Mouse (Mus musculus) adrenal gland, postnatal 14 days (tissue): ENCODE data around the gene Eng. TPM values are rescaled to one million over a fixed set of nuclear protein-coding genes. Genes with fewer than 3 reads are reported as not detected.
A peak's percentile ranks its signal among the peaks of the same experiment; 100 is the strongest.

Experiments used
- DNase-seq: peaks from one replicate; pipeline ENCODE4 v3.0.0; 2021; ENCODE audit warnings: mixed read lengths
- long read RNA-seq, 2 experiments: library from polyadenylated mRNA; stranded (forward); transcript quantifications; one replicate each; pipeline ENCODE4 v2.0.0; 2021
- total RNA-seq: library from RNA; stranded (reverse); gene quantifications from 2 replicates; pipeline ENCODE4 v1.2.3, GENCODE M21; 2021

Gene Eng
- 105 and 106 TPM in 2 replicates for total RNA-seq
- long read RNA-seq, experiment 1, transcript Eng-201 (15 exons, 3,422 nt) = major isoform, 79 of 151 reads
- long read RNA-seq, experiment 1, transcript Eng-205 (15 exons, 3,403 nt) = minor isoform, 24 of 151 reads
- long read RNA-seq, experiment 1, partial matches to known transcripts = 31 of 151 reads
- long read RNA-seq, experiment 1, other reads (novel, unspliced or antisense) = 13 of 151 reads
- long read RNA-seq, experiment 2, transcript Eng-201 (15 exons, 3,422 nt) = major isoform, 69 of 118 reads
- long read RNA-seq, experiment 2, transcript Eng-205 (15 exons, 3,403 nt) = minor isoform, 12 of 118 reads
- long read RNA-seq, experiment 2, partial matches to known transcripts = 15 of 118 reads
- long read RNA-seq, experiment 2, other reads (novel, unspliced or antisense) = 20 of 118 reads

DNA sequence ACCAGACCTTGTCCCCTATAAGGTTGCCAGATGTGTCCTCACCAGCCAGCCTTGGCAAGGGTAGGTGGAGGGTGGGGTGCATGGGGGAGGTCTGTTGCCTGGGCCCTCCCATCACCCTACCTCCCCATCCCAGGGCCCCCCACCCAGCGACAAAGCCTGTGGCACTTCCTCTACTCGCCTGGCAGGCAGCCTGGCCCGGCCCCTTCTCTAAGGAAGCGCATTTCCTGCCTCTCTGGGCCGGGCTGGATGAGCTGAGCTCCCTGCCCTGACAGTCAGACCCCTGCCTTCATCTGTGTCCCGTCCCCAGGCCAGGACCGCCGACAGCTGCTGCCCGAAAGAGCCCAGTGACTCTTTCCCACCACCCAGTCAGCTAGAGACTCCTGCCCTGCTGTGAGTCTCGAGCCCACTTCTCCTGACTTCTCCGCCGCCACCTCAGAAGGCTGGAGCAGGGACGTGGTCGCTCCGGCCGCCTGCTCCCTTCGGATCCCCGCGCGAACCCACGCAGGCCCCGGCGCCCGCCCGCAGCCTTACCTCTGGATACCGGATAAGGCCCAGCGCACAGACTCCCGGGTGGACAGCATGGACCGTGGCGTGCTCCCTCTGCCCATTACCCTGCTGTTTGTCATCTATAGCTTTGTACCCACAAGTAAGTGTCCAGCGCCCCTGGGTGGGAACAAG, at the start of gene Eng:
Eng (plus strand) TSS at position 217 of the 678 bp plus-strand sequence.
- peak; percentile 76 for DNase-seq

DNA sequence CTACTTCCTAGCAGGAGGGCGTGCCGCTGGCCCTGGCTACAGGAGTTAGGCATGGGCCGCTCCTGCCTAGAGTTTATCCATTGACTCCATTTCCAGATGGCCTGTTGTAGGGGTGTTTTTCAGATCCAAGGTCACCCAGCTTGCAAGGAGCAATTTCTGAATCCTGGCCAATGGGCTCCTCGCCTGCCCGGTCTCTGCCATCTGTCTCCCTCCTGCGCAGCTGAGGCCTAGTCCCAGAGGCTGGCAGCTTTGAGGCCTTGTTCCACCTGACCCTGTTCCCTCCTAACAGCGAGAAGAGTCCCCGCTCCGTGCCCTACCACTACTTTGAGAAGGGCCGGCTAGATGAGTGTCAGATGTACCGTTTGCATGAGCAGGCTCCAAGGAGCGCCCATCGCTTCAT, 49.7 kb upstream of the Eng start:
- DNase-seq = peak; percentile 48

DNA sequence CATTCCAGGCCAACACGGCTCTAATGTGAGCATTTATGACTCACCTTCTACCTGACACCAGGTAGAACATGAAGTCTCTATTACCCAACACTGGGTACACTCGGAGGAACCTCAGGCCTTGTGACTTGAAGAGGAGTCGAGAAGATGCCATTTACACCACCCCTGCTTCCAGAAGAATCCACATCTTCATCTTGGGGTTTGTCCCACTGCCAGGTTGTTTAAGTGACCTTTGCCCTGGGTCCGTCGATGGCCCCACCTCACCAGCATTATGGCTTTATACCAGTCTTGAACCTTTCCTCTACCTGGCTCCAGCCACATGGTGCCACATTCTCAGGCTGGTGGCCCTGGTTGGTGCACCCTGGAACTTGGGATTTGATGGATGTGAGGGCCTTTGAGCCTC, 49.1 kb upstream of the Eng start:
- DNase-seq = no peak

DNA sequence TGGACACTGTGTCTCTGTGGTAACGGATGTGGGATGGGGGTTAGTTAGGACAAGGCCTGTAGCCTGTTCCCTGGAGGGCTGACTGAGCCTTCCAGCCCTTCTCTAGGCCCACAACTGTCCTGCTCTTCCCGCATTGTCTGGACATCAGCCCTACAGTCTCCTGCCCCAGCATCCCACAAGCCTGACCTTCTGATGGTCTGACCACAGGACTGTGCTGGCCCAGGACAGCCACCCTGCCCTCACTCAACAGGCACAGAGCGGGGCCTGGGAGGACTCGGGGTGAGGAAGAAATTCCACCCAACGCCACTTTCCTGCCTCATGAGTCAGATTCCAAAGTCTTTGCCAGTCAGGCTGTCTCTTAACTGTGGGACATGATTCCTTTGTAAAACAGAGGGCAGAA, 48.7 kb upstream of the Eng start:
- DNase-seq = no peak

DNA sequence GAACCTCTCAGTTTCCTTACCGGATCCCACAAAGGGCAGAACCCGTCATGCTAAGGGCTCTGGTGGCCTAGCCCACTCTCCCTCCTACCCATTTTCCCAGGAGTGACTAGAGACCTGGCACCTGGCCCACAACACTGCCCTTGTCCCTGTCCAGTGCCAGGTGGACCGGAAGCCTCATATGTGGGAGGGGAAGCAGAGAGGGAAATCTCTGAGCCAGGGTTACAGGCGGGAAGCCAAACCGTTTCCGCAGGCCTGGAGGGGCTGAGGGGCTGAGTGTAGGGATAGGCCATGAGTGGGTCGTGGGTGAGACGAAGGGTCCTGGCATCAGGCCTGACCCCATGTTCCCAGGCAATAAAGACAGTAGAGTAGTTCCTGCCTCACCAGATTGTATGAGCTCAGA, 47.9 kb upstream of the Eng start:
- peak; percentile 38 for DNase-seq

DNA sequence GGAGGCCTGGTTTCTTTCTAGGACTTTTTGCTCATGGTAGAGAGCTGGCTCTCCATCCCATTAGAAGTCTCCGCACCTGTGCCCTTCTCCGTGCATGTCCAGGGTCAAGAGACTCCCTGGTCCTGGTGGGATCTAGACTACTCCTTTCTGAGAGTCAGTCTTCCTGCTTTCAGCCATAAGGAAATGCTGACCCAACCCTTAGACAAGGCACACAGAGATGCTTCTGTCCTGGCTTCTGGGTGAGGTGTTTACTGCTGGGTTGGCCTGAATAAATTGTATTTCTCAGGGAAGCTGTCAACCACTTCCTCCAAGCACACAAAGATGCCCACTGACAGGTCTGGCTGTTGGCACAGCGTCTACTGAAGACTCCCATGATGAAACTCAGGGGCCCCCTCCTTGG, 47.0 kb upstream of the Eng start, which contains the start of gene St6galnac6:
St6galnac6 (plus strand) TSS at position 301 of the 400 bp plus-strand sequence.
- DNase-seq = no peak

DNA sequence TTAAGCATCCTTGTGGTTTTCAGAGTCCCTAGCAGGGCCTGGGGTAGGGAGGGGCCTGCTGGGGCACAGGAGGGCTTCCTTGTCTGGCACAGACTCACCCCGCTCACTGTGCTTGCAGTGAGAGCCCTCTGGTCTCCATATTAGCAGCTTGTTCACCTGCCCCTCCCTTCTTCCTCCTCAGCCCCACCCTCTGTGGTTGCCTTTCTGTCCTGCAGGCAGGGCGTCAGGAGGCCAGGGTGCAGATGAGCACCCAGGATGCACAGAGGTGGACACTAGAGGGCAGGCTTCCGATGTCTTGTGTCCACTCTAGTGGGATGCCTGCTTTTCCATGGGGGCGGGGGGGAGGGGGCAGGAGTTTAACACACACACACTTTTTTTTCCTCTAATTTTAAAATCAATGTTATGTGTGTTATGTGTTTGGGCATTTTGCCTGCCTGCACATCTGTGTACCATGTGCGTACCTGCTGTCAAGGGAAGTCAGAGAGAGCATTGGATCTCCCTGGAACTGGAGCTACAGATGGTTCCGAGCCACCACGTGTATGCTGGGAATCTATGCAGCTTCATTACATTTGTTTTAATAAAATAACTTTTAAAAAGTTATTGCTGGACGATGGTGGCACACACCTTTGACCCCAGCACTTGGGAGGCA, 44.9 kb upstream of the Eng start:
- peak; percentile 66 for DNase-seq

DNA sequence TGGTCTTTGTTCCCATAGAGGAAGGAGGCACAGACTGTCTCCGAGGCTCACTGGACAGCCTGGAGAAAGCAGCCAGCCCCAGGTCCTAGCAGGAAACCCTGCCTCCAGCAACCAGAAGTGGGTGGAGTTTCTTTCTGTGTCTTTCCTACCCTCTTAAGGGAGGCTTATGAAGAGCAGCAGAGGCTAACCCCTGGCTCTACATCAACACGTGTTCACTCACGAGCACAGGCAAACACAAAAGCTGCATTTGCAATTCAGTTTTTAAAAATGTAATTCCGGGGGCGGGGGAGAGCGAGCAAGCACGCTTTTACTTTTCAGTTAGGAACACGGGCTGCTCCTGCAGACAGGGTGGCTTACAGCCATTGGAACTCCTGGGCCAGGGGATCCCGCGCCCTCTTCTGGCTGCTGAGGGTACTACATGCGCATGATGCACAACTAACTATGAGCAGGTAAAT, 43.8 kb upstream of the Eng start:
- peak; percentile 92 for DNase-seq

DNA sequence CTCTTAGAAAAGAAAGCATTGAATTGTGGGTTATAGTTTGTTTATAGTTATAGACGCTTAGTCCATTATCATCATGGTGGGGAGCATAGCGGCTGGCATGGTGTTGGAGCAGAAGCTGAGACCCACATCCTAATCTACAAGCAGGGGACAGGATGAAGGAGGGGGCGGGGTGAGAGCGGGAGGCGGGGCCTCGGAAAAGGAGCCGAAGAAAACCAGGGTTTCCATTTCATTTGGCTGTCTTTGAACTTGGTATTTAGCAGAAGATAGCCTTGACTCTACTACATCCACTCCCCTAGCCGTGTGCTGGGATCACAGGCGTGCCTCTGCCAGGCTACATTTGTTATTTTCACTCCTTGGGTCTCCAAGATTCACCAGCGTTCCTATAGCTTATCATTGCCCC, 41.8 kb upstream of the Eng start:
- no peak for DNase-seq

DNA sequence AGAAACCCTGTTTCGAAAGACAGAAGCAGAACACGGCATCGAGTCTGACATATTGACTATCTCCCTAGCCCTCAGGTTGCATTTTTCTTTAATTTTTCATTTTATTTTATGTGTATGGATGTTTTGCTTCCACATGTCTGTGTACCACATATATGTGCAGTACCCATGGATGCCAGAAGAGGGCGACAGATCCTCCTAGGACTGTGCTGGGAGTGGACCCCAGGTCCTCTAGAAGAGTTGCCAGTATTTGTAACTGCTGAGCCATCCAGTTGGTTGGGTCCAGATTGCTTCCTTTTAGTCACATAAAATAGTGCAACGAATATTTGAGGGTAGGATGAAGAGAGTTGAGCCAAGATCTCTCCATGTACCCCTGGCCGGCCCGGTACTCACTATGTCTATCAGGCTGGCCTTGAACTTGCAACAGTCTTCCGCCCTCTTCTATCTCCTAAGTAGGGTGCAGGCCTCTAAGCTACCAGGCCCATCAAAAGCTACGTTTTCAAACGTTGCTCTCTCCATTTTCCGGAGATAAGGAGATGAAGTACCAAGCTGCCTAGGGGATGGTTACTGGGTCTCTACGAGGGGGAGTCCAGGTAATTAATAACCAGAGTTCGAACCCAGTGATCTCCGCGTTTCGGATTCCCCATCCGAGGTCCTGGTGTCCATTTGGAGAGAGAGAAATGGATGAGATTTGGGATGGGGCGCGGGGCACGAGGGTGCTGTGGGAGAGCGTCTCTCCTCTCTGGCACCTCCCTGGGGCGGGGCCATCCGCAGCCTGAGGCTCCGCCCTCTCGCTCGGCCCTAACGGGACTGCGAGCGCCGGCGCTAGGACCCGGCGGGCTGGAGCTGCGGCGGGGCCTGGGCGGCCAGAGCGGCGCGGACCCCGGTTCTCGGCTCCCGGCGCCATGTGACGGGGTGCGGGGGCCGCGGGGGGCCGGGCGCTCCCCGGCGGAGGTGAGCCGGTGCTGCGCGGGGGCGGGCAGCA, 39.9 kb upstream of the Eng start:
- DNase-seq = peak; percentile 94

DNA sequence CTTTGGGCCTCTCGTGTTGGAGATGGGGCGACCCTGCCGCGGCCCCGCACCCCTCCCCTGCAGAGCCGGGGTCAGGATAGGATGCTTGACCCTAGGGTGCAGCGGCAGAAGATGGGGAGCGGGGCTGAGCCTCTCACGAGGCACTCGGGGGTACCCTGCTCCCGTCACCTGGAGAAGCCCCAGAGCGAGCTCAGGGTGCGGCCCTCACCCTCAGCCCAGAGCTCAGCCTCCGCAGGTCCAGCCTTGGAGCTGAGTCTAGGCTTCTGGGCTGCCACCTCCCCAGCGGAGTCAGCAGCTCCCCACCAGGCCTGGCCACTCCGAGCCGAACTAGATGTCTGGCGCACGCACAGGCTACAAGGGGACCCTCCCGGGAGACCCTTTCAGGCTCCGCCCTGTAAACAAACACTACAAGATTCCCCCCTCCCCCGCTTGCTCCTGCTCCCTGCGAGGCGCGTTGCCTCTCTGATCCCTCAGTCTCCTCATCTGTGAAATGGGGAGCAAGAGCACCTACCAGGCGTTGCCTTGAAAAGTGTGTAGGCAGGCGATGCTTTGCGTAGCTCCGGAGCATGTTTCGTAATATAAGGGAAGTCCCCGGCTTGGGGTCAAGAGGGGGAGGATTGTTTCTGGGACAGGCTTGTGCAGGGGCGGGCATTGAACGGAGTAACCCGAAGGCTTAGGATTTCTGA, 39.0 kb upstream of the Eng start:
- peak; percentile 64 for DNase-seq

DNA sequence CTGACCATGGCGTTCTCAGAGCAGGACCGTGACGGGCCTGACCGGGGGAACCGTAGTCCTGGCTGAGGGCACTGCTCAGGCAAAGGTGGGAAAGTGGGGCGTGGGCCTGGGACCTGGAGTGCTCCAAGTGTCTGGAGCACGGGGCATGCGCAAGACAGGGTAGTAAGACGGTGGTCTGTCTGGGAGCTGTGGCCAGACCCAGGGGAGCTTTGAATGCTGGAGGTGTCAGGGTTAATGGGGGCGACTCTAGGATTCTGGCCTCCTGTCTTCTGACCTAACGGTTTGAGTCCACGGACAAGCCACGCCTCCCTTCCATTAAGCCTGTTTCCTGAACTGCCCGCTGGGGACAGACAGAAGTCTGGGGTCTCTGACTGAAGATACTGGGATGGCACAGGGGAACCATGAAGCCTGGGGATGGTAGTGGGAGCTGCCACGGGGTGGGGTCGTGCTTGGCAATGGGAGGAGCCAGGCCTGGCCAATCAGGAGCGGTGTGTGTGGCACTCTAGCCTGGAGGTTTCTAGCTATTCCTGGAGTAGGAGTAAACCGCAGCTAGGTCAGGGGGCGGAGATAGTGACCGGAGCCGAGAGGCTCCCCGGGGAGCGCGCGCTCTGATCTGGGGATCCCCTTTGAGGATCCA, 38.1 kb upstream of the Eng start:
- peak; percentile 90 for DNase-seq

DNA sequence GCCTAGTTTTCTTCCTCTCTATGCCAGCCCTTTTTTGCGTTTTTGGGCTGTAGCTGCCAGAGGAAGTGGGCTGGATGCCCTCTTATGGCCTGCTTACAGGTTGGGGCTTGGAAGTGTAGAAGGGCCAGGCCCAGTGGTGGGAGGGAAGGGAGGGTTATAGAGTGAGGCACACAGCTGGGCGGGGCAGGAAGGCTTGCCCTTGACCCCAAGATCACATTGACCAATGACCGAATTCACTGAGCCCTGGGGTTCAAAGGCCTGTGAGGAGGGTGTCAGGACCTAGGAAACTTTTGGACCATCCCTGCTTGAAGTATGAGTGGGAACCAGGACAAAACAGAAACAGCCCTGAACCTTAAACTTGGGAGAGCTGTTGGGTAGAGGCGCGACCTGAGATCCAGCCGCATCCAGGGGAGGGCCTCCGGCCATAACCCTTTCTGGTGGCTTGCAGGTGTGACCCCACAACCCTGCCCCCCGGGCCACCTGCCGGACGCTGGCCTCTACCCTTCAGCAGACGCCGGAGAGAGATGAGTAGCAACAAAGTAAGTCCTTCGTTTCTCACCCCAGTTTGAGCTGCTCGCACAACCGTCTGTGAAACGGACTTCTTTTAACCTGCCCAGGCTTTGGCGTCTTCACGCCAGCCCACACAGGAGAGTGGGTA, 37.5 kb upstream of the Eng start:
- DNase-seq = no peak

DNA sequence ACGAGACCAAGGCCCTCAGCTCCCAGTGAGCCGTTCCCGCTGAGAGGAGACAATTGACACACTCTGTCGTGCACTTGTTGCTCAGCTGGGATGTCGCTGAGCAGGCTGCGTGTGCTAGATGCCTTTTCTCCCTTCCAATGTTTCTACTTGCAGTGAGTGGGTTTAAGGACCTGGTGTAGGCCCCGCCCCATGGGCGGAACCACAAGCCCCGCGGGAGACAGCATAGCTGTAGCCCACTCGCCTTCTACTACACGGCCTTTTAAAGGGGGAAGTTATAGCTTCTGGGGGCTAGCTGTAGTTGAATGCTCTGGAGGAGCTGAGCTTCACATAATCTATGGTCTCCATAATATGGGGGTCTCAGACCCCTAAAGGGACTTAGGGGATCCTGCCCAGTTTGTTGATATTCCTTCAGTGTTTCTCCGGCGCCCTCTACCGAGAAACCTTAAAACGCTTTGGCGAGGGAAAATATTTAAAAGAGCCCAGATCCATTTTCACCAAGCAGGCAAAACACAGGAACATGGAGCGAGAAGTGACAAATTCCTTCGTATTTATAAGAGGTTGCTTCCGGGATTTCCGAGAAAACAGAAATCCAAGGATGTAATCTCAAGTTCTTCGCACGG, 35.7 kb upstream of the Eng start:
- peak; percentile 66 for DNase-seq

DNA sequence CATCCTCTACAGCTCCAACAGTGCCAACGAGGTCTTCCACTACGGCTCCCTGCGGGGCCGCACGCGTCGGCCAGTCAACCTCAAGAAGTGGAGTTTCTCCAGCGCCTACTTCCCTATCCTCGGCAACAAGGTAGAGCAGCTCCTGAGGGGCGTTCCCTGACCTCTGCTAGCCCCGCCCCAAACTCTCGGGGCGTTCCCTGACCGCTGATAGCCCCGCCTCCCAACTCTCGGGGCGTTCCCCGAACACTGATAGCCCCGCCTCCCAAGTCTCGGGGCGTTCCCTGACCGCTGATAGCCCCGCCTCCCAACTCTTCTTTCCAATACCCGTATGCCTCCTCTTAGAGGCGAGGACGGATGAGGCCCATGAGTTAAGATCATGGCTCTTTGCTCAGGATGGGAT, 34.1 kb upstream of the Eng start:
- DNase-seq = no peak

DNA sequence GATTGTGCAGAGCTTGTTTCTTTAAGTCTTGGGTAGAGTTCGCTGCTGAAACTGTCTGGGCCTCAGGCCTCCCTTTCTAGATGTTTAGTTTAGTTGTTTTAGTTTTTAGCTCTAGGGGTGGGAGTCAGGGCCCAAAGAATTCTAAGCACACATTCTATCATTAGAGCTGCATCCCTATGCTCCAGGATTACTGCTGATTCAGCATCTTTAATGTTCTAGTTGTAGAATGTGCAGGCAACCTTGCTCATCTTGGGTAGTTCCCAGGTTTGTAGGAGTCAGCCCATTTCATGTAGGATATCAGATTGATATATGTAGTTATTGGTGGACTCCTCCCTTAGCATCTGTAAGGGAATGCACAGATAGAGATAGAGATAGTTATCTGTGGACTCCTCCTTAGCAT, 29.3 kb upstream of the Eng start:
- no peak for DNase-seq

DNA sequence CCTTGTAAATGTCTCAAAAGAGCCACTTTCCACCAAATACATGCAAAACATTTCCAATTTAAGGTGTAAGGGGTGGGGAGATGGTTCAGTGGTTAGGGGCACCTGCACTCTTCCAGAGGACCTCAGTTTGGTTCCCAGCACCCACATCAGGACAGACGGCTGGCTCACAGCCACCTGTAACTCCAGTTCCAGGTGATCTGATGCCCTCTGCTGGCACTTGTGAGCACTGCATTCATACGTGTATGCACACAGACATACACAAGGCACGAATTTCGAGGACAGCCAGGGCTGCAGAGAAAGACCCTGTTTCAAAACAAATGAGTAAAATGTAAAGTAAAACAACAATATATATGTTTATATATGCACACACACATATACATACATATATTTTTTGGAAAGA, 28.8 kb upstream of the Eng start:
- DNase-seq = no peak

DNA sequence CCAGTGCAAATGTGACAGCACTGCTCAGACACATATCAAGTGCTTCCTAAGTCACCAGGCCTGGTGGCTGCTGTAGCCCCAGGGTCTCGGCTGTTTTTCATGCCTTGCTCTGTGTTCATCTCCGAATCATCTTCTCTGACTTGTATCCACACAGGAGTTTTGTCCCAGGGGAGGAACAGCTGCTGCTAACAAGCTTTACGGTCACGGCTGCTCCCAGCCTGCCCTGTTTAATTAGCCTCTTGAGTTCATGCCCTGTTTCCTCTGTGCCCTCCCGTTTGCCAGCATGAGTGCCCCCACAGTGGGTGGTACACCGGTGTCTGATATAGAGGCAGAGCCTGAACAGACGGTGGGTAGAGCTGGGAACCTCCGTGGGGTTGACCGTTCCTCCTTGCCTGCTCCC, 28.3 kb upstream of the Eng start:
- no peak for DNase-seq

DNA sequence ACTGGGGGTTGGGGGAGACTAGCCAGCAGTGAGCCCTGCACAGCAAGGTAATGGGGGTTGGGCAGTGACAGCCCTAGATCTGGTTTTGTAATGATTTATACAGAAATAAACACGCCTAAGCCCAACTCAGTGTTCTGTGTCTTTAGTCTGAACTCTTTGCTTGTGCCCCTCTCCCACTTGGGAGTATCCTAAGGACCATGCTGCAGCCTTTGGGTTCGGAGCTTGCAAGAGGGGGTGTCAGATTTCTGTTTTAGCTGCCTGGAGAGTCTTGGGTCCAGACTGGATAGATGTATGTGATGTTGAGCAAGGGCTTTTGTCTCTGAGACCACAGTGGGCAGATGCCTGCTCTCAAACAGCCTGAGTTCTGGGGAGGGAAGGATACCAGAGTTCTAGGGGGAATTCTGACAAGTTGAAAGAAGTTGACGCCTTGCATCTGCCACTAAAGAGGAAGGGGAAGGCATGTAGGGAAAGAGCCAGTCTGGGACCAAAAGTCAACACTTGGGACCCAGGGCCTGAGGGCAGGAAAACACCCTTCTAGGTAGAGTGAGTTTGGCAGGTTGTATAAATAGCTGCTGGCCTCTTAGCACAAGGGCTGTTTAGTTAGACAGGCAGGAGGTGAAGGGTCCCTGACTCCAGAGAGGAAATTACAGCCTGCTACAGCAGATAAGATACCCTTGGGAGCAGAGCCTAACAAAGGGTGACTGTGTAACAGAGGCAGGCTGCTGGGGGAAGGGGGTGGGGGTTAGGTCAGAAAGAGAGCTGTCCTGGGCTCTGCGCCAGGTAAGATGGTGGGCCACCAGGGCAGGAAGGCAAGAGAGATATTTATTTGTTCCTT, 25.5 kb upstream of the Eng start:
- peak; percentile 85 for DNase-seq
